Mouse (Mus musculus) bone marrow, adult 2 months (tissue): ENCODE measurements around the gene Bicra.

Source experiments
- CTCF ChIP-seq: fragments of 200-500 bp; IDR thresholded peaks from 2 replicates; pipeline ENCODE4 v1.5.1; 2011; ENCODE audit warnings: low read length, control low read depth; ENCODE audit not compliant: control insufficient read depth, insufficient read depth
- POLR2A ChIP-seq: fragments of 200-500 bp; IDR thresholded peaks from 2 replicates; pipeline ENCODE4 v1.6.1; 2011; ENCODE audit warnings: low read depth, mild to moderate bottlenecking, control low read depth, low read length, borderline replicate concordance; ENCODE audit not compliant: control insufficient read depth

DNA sequence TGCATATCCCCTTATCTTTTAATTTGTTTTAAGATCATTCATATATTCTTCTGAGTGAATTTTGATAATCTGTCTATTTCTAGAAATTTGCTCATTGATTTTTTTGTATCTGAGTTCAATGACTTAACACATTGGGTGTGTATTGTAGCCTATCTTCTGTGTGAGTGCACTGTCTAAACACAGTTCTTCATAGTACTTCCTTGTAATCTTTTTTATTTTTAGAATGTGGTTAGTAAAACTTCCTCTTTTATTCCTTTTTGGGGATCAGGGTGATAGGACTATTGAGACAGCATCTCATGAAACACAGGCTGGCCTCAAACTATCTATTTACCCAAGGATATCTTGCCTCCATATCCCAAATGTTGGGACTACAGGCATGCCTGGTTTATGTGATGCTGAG, 23.1 kb upstream of the Bicra start:
- TF ChIP-seq POLR2A, result no peak
- no peak for TF ChIP-seq CTCF
